Mouse (Mus musculus): ENCODE measurements around the gene Moxd1.
"Not testable (repeated sequence)": the region's sequence is repeated elsewhere in the genome, so short reads cannot be mapped to it uniquely, and the experiment has no call there.

Gene Moxd1

GRCm38 (mm10) chr10:24271077-24271637 is 47.8 kb downstream of the Moxd1 start:
- DNase-seq (ENCODE audit: low spot score) = no peak

GRCm38 (mm10) chr10:24276211-24276610 is 52.9 kb downstream of the Moxd1 start:
- no peak for DNase-seq (ENCODE audit: low spot score)

- DNase-seq (ENCODE audit: low spot score) = no peak
Observed at GRCm38 (mm10) chr10:24282650-24283049, 59.3 kb downstream of the Moxd1 start.

- DNase-seq (ENCODE audit: low spot score) = no peak
Observed at GRCm38 (mm10) chr10:24291611-24292010, 68.3 kb downstream of the Moxd1 start.

- no peak for DNase-seq (ENCODE audit: low spot score)
Observed at GRCm38 (mm10) chr10:24292671-24293070, 69.4 kb downstream of the Moxd1 start.

- no peak for DNase-seq (ENCODE audit: low spot score)
Observed at GRCm38 (mm10) chr10:24296608-24297007, 73.3 kb downstream of the Moxd1 start.

- no peak for DNase-seq (ENCODE audit: low spot score)
Observed at GRCm38 (mm10) chr10:24297792-24298191, 74.5 kb downstream of the Moxd1 start.

GRCm38 (mm10) chr10:24298260-24299244 is 75.2 kb downstream of the Moxd1 start:
- DNase-seq (ENCODE audit: low spot score) = no peak

GRCm38 (mm10) chr10:24312191-24312611 is 88.9 kb downstream of the Moxd1 start:
- peak; percentile 53 for DNase-seq (ENCODE audit: low spot score)

GRCm38 (mm10) chr10:24317126-24317836 is 94.0 kb downstream of the Moxd1 start:
- no peak for DNase-seq (ENCODE audit: low spot score)

GRCm38 (mm10) chr10:24320326-24320725 is 97.0 kb downstream of the Moxd1 start:
- DNase-seq (ENCODE audit: low spot score) = no peak

- DNase-seq (ENCODE audit: low spot score) = no peak
Observed at GRCm38 (mm10) chr10:24323066-24323465, 99.7 kb downstream of the Moxd1 start.

- not testable (repeated sequence) for DNase-seq (ENCODE audit: low spot score)
Observed at GRCm38 (mm10) chr10:24327265-24327664, 103.9 kb downstream of the Moxd1 start.

- no peak for DNase-seq (ENCODE audit: low spot score)
Observed at GRCm38 (mm10) chr10:24332799-24333198, 109.5 kb downstream of the Moxd1 start.

GRCm38 (mm10) chr10:24339593-24340143 is 116.4 kb downstream of the Moxd1 start:
- DNase-seq (ENCODE audit: low spot score) = no peak

- DNase-seq (ENCODE audit: low spot score) = no peak
Observed at GRCm38 (mm10) chr10:24340551-24341213, 117.4 kb downstream of the Moxd1 start.

GRCm38 (mm10) chr10:24341214-24341589 is 117.9 kb downstream of the Moxd1 start:
- no peak for DNase-seq (ENCODE audit: low spot score)

GRCm38 (mm10) chr10:24343068-24343467 is 119.8 kb downstream of the Moxd1 start:
- DNase-seq (ENCODE audit: low spot score) = no peak

Measured in left cerebral cortex, adult 11 months (tissue).